Mouse (Mus musculus) embryonic facial prominence, embryonic 13.5 days (tissue): ENCODE data around the gene Ubiad1. TPM values are rescaled to one million over a fixed set of nuclear protein-coding genes. Genes with fewer than 3 reads are reported as not detected.

Experiments
- ATAC-seq: fragments of 200-750 bp; cut with Nextera tagmentation; 2 replicates; pipeline ENCODE4 v1.8.0; 2017; ENCODE audit warnings: low read depth; ENCODE audit not compliant: insufficient number of reproducible peaks, insufficient read depth, low FRiP score, low TSS enrichment
- H3K27ac ChIP-seq: fragments of 300-500 bp; sonication (generic); 2 replicates; pipeline ENCODE4 v1.5.1; 2015; ENCODE audit warnings: moderate library complexity, mild to moderate bottlenecking, inconsistent platforms
- H3K27me3 ChIP-seq: fragments of 300-500 bp; sonication (generic); 2 replicates; pipeline ENCODE4 v1.6.1; 2015; ENCODE audit warnings: mild to moderate bottlenecking, inconsistent platforms
- H3K36me3 ChIP-seq: fragments of 300-500 bp; sonication (generic); 2 replicates; pipeline ENCODE4 v1.6.1; 2015; ENCODE audit warnings: mild to moderate bottlenecking, inconsistent platforms
- H3K4me1 ChIP-seq: fragments of 300-500 bp; sonication (generic); 2 replicates; pipeline ENCODE4 v1.6.1; 2015; ENCODE audit warnings: inconsistent platforms
- H3K4me2 ChIP-seq: fragments of 300-500 bp; sonication (generic); 2 replicates; pipeline ENCODE4 v1.6.1; 2015; ENCODE audit warnings: moderate library complexity, mild to moderate bottlenecking, inconsistent platforms
- H3K4me3 ChIP-seq: fragments of 300-500 bp; sonication (generic); 2 replicates; pipeline ENCODE4 v1.5.1; 2015; ENCODE audit warnings: mild to moderate bottlenecking, inconsistent platforms
- H3K9ac ChIP-seq: fragments of 300-500 bp; sonication (generic); 2 replicates; pipeline ENCODE4 v1.6.1; 2015; ENCODE audit warnings: mild to moderate bottlenecking, inconsistent platforms
- H3K9me3 ChIP-seq: fragments of 300-500 bp; sonication (generic); 2 replicates; pipeline ENCODE4 v1.6.1; 2016; ENCODE audit warnings: inconsistent platforms
- WGBS: fragments of 180-500 bp; shearing (Covaris S2); methylation state at CpG from one replicate; pipeline ENCODE4 v1.1.7; 2015; ENCODE audit warnings: mixed read lengths; 5-methylcytosine and 5-hydroxymethylcytosine counted together
- polyA plus RNA-seq: library from polyadenylated mRNA; unstranded; fragments of >200 nt; fragmentation: Nextera tagmentation; extraction: Ambion mirVana; gene quantifications from 2 replicates; pipeline ENCODE4 v1.2.1, GENCODE M21; 2015

The Ubiad1 gene
- polyA plus RNA-seq, 1 experiment from 2014 or later, result 20.9 TPM

GRCm38 (mm10) chr4:148397531-148398287, 46.9 kb downstream of the Ubiad1 start:
- Histone ChIP-seq H3K27ac (no peak overlapping the region), H3K9ac (no peak overlapping the region), H3K9me3 (no peaks in the 10 kb centered on the region), H3K4me1 (no peaks in the 10 kb centered on the region), H3K27me3 (peaks cover 18% of the 10 kb centered on the region), H3K36me3 (no peaks in the 10 kb centered on the region), H3K4me2 (no peak overlapping the region), H3K4me3 (no peak overlapping the region)
- WGBS, result 82% methylated on average over 18 of the region's 18 CpGs
- ATAC-seq, result no peak

DNA sequence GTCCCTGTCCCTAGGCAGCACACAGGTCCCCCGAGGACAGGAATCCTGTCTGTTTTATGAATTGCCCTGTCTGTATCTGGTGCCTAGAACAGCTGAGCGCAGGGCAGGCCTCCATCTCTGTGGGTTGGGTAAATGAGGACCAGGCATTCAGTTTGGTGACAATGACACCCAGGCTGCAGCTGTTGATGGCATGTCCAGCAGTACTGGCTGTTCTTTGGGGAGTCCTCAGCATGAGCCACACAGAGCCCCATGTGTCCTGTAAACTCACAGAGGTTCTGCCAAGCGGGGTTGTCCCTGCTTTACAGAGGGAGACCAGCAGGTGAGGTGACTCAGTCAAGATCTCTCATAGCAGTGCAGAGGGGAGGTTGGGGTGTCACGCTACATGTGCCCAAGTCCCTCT, 47.5 kb downstream of the Ubiad1 start:
- no peak for ATAC-seq
- no peak overlapping the region for H3K9ac ChIP-seq
- H3K4me3 ChIP-seq, result no peak overlapping the region
- no peak overlapping the region for H3K27ac ChIP-seq
- H3K4me2 ChIP-seq, result no peak overlapping the region
- WGBS, result 80% methylated on average over 4 of the region's 4 CpGs
- peaks cover 15% of the 10 kb centered on the region for H3K27me3 ChIP-seq
- H3K9me3 ChIP-seq, result no peaks in the 10 kb centered on the region
- no peaks in the 10 kb centered on the region for H3K4me1 ChIP-seq
- H3K36me3 ChIP-seq, result no peaks in the 10 kb centered on the region

DNA sequence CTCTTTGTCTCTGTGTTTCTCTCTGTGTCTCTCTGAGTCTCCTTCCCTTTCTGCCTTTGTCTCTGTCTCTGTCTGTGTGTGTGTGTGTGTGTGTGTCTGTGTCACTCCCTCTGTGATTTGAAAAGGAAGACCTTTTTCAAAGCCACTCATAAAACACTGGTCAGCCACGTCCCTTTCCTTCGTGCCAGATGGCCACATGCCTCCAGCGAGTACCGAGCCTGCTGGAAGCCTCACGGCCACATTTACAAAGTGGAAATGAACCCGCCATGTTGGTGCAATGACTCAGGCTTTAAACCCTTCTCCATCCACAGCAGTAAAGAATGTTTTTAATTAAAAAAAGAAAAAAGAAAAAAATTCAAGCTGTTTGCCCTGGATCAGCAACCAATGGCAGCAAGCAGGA, 48.7 kb downstream of the Ubiad1 start:
- no peaks in the 10 kb centered on the region for H3K36me3 ChIP-seq
- no peak for ATAC-seq
- H3K4me1 ChIP-seq, result no peaks in the 10 kb centered on the region
- WGBS, result 63% methylated on average over 6 of the region's 6 CpGs
- no peak overlapping the region for H3K4me3 ChIP-seq
- H3K9me3 ChIP-seq, result no peaks in the 10 kb centered on the region
- H3K27me3 ChIP-seq, result peaks cover 4% of the 10 kb centered on the region; the same call in 1 of the 2 replicates
- H3K4me2 ChIP-seq, result no peak overlapping the region
- H3K27ac ChIP-seq, result no peak overlapping the region
- H3K9ac ChIP-seq, result no peak overlapping the region

DNA sequence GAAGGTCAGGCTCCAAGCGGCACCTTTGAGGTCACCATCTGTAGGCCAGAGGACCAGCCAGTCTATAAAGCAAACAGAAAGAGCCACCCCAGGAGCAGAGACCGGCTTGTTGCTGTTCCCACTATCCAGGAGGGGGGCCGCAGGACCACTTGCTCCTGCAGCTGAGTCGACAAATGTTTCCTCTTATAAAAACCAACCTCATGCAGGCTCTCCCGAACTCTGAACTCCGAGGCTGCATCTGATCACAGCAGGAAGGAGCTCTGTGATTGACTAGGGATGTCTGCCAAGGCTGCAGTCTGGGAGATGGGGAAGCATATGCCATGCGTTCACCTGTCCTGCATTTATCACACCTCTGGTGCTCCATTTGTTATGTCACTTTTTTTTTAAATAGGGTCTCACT, 49.4 kb downstream of the Ubiad1 start:
- no peak overlapping the region for H3K4me3 ChIP-seq
- H3K9ac ChIP-seq, result no peak overlapping the region
- ATAC-seq, result no peak
- no peaks in the 10 kb centered on the region for H3K36me3 ChIP-seq
- 54% methylated on average over 7 of the region's 7 CpGs for WGBS
- H3K9me3 ChIP-seq, result no peaks in the 10 kb centered on the region
- H3K4me1 ChIP-seq, result no peaks in the 10 kb centered on the region
- no peak overlapping the region for H3K4me2 ChIP-seq
- H3K27me3 ChIP-seq, result peaks cover 4% of the 10 kb centered on the region; the same call in 1 of the 2 replicates
- no peak overlapping the region for H3K27ac ChIP-seq

- Histone ChIP-seq H3K27me3 (peaks cover 4% of the 10 kb centered on the region; the same call in 1 of the 2 replicates), H3K9me3 (no peaks in the 10 kb centered on the region), H3K4me2 (no peak overlapping the region), H3K4me1 (no peaks in the 10 kb centered on the region), H3K27ac (no peak overlapping the region), H3K4me3 (no peak overlapping the region), H3K36me3 (no peaks in the 10 kb centered on the region), H3K9ac (no peak overlapping the region)
- WGBS, result 69% methylated on average over 21 of the region's 21 CpGs
- ATAC-seq, result no peak
These were observed 52.8 kb downstream of the Ubiad1 start for GRCm38 (mm10) chr4:148391714-148392310.

GRCm38 (mm10) chr4:148389635-148390034, 54.9 kb downstream of the Ubiad1 start:
- Histone ChIP-seq H3K27me3 (peaks cover 7% of the 10 kb centered on the region), H3K36me3 (no peaks in the 10 kb centered on the region), H3K9ac (no peak overlapping the region), H3K4me1 (0 out of 2 replicates have a peak, but pooled peaks cover 3% of the 10 kb centered on the region), H3K4me2 (no peak overlapping the region), H3K4me3 (no peak overlapping the region), H3K9me3 (no peaks in the 10 kb centered on the region), H3K27ac (no peak overlapping the region)
- 68% methylated on average over 7 of the region's 7 CpGs for WGBS
- ATAC-seq, result no peak

DNA sequence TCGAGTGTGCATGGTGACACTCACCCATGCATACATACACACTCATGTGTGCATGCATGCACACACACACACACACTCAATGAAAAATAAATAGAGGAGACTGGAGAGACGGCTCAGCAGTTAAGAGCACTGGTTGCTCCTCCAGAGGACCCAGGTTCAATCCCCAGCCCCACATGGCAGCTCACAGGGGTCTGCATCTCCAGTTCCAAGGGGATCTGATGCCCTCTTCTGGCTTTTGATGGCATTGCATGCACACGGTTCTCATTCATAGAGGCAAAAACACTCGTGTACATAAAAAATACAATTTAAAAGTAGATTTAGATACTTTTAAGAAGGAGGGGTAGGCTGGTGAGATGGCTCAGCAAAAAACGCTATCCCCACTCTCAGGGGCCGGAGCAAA, 55.5 kb downstream of the Ubiad1 start:
- Histone ChIP-seq H3K4me2 (no peak overlapping the region), H3K36me3 (no peaks in the 10 kb centered on the region), H3K4me1 (0 out of 2 replicates have a peak, but pooled peaks cover 5% of the 10 kb centered on the region), H3K27ac (no peak overlapping the region), H3K4me3 (no peak overlapping the region), H3K9ac (no peak overlapping the region), H3K27me3 (peaks cover 7% of the 10 kb centered on the region), H3K9me3 (no peaks in the 10 kb centered on the region)
- ATAC-seq, result no peak
- WGBS, result 72% methylated on average over 6 of the region's 6 CpGs

- Histone ChIP-seq H3K9ac (no peak overlapping the region), H3K27me3 (peaks cover 3% of the 10 kb centered on the region; the same call in 1 of the 2 replicates), H3K27ac (no peak overlapping the region), H3K4me3 (no peak overlapping the region), H3K9me3 (peaks cover 7% of the 10 kb centered on the region; the same call in 1 of the 2 replicates), H3K36me3 (no peaks in the 10 kb centered on the region), H3K4me1 (0 out of 2 replicates have a peak, but pooled peaks cover 5% of the 10 kb centered on the region), H3K4me2 (no peak overlapping the region)
- ATAC-seq, result no peak
- WGBS, result 72% methylated on average over 7 of the region's 7 CpGs
These were observed 59.3 kb downstream of the Ubiad1 start for GRCm38 (mm10) chr4:148385269-148385668.

Other genes starting within 250 kb of the Ubiad1 start
- 0.35 and 0.39 TPM in 2 replicates for gene Disp3, start 156.8 kb downstream of the Ubiad1 start, polyA plus RNA-seq
- gene Mtor, start 3.8 kb upstream of the Ubiad1 start, polyA plus RNA-seq, result 14.1 and 16.5 TPM in 2 replicates
- 0.51 and 1.3 TPM in 2 replicates for gene Angptl7, start 55.7 kb upstream of the Ubiad1 start, polyA plus RNA-seq
- 97.0 and 99.7 TPM in 2 replicates for gene Exosc10, start 113.7 kb upstream of the Ubiad1 start, polyA plus RNA-seq
- 201 and 214 TPM in 2 replicates for gene Srm, start 146.7 kb upstream of the Ubiad1 start, polyA plus RNA-seq
- gene Masp2, start 157.8 kb upstream of the Ubiad1 start, polyA plus RNA-seq, result 0.07 and 1.1 TPM in 2 replicates
- gene Tardbp, start 182.2 kb upstream of the Ubiad1 start, polyA plus RNA-seq, result 371 and 401 TPM in 2 replicates
- not detected in 2 replicates for gene Gm572, start 198.5 kb upstream of the Ubiad1 start, polyA plus RNA-seq